Mouse (Mus musculus) liver (tissue): ENCODE measurements around the gene Sgca.
"Not testable (repeated sequence)": the region's sequence is repeated elsewhere in the genome, so short reads cannot be mapped to it uniquely, and the experiment has no call there.

Experiments
- DNase-seq: peaks from one replicate; pipeline ENCODE4 v3.0.0-alpha.2; 2020; ENCODE audit warnings: mixed read lengths

Sgca gene

GRCm38 (mm10) chr11:94985822-94986221, 9.7 kb upstream of the Sgca start:
- no peak for DNase-seq

- DNase-seq, result peak; percentile 46
Measured at GRCm38 (mm10) chr11:94985140-94985539, 9.0 kb upstream of the Sgca start.

- no peak for DNase-seq
Measured at GRCm38 (mm10) chr11:94979462-94980179, 3.5 kb upstream of the Sgca start.

GRCm38 (mm10) chr11:94978947-94979346, 2.8 kb upstream of the Sgca start:
- DNase-seq, result peak; percentile 96

- DNase-seq, result no peak
Measured at GRCm38 (mm10) chr11:94978178-94978915, 2.2 kb upstream of the Sgca start.

GRCm38 (mm10) chr11:94974951-94975350, 1.2 kb downstream of the Sgca start:
- no peak for DNase-seq

- DNase-seq, result no peak
Measured at GRCm38 (mm10) chr11:94973313-94973712, 2.8 kb downstream of the Sgca start.

GRCm38 (mm10) chr11:94972887-94973286, 3.2 kb downstream of the Sgca start:
- no peak for DNase-seq

- no peak for DNase-seq
Measured at GRCm38 (mm10) chr11:94971895-94972615, 4.1 kb downstream of the Sgca start.

GRCm38 (mm10) chr11:94970210-94970943, 5.8 kb downstream of the Sgca start:
- peak; percentile 61 for DNase-seq

GRCm38 (mm10) chr11:94969709-94970108, 6.4 kb downstream of the Sgca start:
- DNase-seq, result not testable (repeated sequence)

GRCm38 (mm10) chr11:94968187-94968586, 7.9 kb downstream of the Sgca start:
- DNase-seq, result no peak

GRCm38 (mm10) chr11:94967419-94967818, 8.7 kb downstream of the Sgca start, which contains the start of gene Hils1:
Gene Hils1 (plus strand): TSS chr11:94967593.
- DNase-seq, result no peak

GRCm38 (mm10) chr11:94962534-94963101, 13.5 kb downstream of the Sgca start:
- no peak for DNase-seq

- DNase-seq, result no peak
Measured at GRCm38 (mm10) chr11:94958065-94958858, 17.9 kb downstream of the Sgca start.

- DNase-seq, result no peak
Measured at GRCm38 (mm10) chr11:94957693-94958064, 18.4 kb downstream of the Sgca start.

GRCm38 (mm10) chr11:94955103-94955502, 21.0 kb downstream of the Sgca start:
- no peak for DNase-seq

GRCm38 (mm10) chr11:94952169-94952568, 24.0 kb downstream of the Sgca start:
- DNase-seq, result no peak

- no peak for DNase-seq
Measured at GRCm38 (mm10) chr11:94945236-94945635, 30.9 kb downstream of the Sgca start.

GRCm38 (mm10) chr11:94944295-94944694, 31.8 kb downstream of the Sgca start:
- DNase-seq, result no peak

- DNase-seq, result no peak
Measured at GRCm38 (mm10) chr11:94943054-94943453, 33.1 kb downstream of the Sgca start.
